Mouse (Mus musculus): Measurements from ENCODE around the gene Ccnt1.

Ccnt1 gene

DNA sequence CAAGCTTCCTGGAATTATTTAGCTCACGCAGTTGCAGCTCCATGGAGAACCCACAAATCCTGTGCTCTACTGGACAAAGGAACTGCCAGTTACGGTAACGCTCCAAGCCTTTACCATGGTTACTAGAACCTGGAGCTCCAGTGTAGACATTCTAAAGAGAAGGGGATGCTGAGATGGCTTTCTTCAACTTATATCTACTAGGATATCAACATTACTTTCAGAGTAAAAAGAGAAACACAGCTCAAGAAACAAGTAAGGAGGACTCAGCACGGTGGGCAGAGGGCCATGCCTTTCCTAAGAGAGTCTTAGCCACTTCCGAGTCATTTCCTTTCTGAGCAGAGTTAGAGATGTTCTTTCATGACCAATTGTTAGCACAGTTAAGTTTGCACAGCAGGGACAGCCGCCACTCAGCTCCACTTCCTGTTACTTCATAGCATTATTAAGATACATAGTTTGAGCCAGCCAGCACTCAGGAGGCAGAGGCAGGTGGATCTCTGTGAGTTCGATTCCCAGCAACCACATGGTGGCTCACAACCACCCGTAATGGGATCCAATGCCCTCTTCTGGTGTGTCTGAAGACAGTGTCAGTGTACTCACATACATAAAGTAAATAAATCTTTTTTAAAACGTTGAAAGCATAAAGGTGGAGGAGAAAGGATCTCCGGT is at the start of gene Ccnt1, which contains the start of gene 4930415O20Rik:
Ccnt1 (minus strand) TSS at position 51 of the 666 bp plus-strand sequence.
4930415O20Rik (plus strand) TSS at position 132 of the 666 bp plus-strand sequence.
- no peak for DNase-seq (ENCODE audit: low spot score in 2 of 2)

DNA sequence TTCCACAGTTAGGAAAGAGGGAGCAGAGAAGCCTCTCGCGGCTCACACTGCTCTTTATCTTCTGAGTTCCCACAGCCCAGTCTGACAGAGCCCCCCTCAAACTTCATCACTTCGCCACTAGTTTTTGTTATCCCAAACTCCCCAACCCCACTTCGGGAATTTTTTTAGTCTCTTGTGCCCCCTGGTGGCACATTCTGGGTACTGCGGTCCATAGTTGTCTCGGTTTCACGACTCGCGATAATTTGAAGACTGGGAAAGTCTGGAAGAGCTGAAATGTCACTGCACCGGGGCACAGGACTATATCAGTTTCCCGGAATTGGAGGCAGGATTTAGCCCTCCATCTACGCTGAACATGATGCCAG is 46.4 kb upstream of the Ccnt1 start:
- peak; percentile 26 to 43 for DNase-seq (ENCODE audit: low spot score in 2 of 2)

DNA sequence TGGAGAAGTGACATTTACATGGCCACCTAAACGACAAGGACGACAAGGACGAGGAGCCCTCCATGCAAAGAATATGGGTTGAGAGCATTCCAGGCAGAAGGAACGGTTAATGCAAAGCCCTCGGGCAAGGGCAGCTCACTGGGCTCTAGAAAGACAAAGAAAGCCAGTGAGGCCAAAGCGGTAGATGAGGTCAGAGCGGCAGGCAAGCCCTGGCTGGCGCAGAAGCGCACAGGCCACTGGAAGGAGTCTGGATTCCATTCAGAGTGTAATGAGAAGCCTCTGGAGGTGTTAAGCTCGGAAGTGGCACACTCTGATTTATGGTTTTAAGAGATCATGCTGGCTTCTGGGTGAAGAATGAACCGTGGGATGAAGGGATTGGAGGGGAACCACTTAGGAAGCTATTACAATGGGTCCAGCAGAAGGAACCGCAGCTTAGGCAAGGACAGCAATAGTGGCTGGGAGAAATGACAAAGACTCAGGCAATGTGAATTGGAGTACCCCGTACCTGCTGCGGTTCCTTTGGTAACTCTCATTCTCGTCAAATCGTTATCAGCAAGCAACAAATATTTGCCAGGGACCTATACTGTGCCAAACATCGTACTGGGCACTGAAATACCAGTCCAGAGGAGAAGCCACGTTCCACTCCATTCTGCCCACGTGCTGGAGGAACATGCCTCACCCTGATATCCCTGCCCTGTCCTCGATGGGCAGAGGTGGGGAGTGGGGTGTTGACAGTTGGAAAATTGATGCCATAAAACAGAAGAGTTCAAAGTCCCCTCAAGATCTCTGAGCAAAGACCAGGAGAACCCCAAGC is 45.8 kb upstream of the Ccnt1 start:
- no peak for DNase-seq (ENCODE audit: low spot score in 2 of 2)

- no peak for DNase-seq (ENCODE audit: low spot score in 2 of 2)
Observed at GRCm38 (mm10) chr15:98615751-98616150, 45.0 kb upstream of the Ccnt1 start.

GRCm38 (mm10) chr15:98614971-98615370 is 44.2 kb upstream of the Ccnt1 start:
- no peak for DNase-seq (ENCODE audit: low spot score in 2 of 2)

DNA sequence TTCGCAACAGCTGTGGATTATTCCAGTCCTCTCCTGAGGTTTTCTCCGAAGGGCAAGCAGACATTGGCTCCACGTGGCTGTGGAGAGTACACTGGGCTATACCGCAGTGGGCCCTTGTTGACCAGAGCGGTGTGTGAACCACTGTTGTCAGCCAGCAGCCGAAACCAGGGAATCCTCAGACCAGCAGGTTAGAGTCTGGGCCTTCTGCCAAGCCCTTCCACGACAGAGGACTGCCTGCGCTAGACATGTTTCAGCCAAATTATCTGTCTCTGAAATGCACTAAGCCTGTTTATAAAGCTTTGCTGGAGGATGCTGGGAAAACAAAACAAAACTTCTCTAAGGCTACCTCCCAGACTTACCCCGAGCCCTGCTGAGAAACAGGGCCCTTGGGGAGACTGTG is 43.8 kb upstream of the Ccnt1 start:
- no peak for DNase-seq (ENCODE audit: low spot score in 2 of 2)

DNA sequence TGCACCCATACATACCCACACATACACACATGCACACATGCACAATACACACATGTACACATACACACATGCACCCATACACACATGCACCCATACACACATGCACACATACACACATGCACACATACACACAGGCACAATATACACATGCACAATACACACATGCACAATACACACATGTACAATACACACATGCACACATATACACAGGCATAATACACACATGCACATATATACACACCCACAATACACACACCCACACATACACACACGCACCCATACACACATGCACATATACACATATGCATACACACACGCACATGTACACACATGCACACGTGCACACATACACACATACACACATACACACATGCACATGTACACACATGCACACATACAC is 41.5 kb upstream of the Ccnt1 start:
- DNase-seq (ENCODE audit: low spot score in 2 of 2) = no peak

DNA sequence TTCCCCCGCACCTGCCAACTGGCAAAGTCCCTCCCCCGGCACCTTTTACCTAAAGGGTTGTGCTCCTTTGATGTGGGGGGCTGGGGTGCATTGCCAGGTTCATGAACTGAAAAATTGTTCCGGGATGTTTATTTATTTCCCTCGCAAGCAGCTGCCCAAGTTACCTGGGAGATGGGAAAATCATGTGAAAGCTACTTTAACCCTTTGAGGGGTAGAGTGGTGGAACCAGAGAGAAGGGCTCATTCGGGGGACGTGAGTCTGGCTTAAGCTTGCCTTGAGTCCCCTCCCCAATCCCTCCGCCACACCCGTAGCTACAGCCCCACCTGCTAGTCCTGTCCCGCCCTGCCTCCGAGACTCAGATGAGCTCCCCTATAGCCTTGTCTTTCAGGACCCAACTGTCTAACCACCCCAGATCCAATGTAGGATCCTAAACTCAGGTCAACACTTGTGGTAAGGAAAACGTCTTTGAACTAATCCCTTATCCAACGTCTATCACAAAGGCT is 39.5 kb upstream of the Ccnt1 start:
- DNase-seq (ENCODE audit: low spot score in 2 of 2) = no peak

DNA sequence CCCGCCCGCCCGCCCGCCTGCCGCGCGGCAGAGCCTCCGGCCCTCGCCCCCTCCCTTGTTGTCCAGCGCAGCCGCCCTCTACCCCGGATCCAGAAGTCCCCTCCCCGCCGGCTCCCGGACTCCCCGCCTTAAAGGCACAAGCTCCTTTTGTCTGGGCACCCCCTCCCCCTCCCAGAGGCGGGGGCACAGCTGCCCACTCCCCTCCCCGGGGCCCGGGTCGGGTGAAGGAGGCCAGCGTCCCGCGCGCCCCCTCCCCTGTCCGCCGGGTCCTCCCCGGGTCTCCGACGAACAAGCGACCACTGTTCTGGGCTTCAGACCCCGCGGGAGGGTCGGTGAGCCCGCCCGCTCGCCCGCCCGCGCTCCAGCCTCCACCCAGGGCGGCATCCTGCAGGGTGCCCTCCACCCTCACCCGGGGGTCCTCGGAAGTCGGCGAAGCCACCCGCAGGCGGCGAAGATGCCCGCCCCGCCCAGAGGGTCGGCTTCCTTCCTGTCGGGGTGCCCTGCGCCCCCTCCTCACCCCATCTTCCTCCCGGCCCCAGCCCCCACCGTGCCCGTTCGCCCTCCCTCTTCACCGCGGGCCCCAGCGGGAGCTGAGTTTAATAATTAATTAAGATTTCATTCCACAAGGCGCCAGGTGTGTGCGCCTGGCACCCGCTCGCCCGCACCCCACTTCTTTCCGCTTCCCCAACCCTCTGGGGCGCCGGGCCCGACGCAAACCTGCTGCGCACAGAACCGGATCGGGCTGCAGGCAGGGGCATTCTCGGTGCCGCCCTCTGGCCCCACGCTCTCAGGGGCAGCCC is 38.8 kb upstream of the Ccnt1 start, which contains the start of gene Adcy6:
Adcy6 (minus strand) TSS at position 746 of the 800 bp plus-strand sequence.
- no peak for DNase-seq (ENCODE audit: low spot score in 2 of 2)

GRCm38 (mm10) chr15:98608784-98609250 is 38.1 kb upstream of the Ccnt1 start:
- DNase-seq (ENCODE audit: low spot score in 2 of 2) = no peak

- DNase-seq (ENCODE audit: low spot score in 2 of 2) = no peak
Observed at GRCm38 (mm10) chr15:98608058-98608783, 37.5 kb upstream of the Ccnt1 start.

GRCm38 (mm10) chr15:98607557-98607956 is 36.8 kb upstream of the Ccnt1 start:
- DNase-seq (ENCODE audit: low spot score in 2 of 2) = no peak

GRCm38 (mm10) chr15:98606739-98607138 is 36.0 kb upstream of the Ccnt1 start:
- DNase-seq (ENCODE audit: low spot score in 2 of 2) = no peak

DNA sequence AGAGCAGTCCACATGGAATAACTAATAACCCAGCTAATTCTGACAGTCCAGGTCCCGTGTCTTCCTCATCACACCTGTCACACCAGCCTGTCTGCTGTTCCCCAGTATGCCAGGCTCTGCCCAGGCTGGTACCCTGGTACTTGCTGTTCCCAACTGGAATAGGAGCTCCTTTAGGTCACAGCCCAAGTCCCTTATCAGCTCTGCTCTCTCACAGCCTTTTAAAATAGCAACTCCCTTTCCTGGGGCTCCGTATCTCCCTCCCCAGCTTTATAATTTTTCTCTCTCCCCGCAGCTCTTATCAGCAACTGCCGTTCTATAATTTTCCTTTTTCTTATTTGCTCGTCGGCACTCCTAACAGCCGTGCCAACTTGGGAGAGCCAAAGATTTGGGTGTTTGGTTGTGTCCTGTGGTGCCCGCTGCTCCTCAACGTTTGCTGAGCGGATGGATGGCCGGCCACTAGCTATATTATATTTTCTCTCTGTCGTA is 35.4 kb upstream of the Ccnt1 start:
- no peak for DNase-seq (ENCODE audit: low spot score in 2 of 2)

DNA sequence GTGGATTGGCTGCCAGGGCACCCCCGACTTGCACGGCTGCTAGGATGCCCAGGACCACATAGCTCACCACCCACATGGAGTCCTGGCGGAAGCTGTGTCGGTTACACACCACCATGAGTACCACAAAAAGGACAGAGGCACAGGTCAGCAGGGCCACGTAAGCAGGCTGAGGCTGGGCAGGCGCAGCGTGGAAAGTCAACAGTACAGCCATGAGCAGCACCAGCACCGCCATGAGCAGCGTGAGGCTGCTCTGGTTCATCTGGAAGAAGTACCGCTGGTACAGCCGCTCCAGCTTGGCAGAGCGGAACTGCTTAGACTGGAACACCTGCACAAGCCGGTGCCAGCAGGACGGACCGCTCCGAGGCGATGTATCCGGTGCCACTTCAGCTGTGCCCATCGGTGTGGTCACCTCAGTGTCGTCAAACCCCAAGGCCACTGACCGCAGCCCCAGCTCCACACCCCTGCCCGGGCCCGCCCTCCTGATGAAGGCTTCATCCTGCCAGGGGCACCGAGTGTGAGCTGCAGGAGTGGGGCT is 33.4 kb upstream of the Ccnt1 start:
- no peak for DNase-seq (ENCODE audit: low spot score in 2 of 2)

DNA sequence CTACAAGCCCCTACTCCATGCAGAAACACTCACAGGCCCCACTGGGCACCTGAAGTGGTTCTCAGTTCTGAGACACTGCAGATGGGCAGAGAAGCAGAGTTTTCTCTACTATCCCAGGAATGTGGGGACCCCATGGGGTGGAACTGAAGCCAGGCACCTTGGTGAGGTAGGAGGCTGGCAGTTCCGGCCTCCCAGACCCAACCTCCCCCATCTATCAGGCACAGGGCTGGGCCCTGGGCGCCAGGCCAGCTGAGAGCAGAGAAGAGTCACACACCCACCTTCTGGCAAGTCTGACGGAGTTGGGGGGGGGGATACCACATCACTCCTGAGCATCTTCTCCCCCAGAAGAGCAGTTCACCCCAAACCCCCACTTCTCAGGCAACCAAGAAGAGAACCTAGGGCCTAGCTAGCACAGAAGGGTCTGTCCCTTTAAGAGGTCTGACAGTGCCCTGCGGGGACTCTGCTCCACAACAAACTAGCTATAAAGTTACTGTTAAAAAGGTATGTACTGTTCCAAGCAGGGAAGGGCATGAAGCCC is 32.3 kb upstream of the Ccnt1 start:
- no peak for DNase-seq (ENCODE audit: low spot score in 2 of 2)

- DNase-seq (ENCODE audit: low spot score in 2 of 2) = no peak
Observed at GRCm38 (mm10) chr15:98602191-98602881, 31.6 kb upstream of the Ccnt1 start.

GRCm38 (mm10) chr15:98601832-98602190 is 31.1 kb upstream of the Ccnt1 start:
- DNase-seq (ENCODE audit: low spot score in 2 of 2) = no peak

DNA sequence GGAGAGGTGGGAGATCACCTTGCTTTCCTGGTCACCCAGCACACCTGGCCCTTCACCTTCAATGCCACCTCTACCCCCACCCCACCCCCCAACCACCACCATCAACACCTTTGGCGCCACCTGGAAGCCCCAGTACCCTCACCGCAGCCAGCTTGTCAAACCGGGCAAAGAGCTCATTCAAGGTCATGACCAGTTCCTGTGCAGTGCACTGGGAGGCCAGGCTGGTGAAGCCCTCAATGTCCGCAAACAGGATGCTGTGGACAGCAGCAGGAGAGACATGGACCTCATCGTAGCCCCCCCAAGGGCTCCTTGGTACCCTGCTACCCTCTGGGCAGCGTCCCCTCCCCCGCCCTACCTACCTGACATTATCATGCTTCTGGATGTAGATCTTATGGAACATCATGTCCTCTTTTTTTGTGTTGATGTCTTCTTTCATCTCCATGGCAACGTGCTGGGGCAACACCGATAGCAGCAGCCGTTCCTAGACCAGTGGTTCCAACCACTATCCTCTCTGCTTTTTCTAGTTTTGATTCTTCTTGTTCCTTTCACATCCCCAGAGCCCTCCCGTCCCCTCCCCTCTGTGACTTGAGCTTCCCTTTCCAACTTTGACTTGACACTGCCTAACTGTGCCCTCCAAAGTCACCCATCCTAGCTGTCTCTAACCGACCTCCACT is 29.4 kb upstream of the Ccnt1 start:
- no peak for DNase-seq (ENCODE audit: low spot score in 2 of 2)
